Mouse (Mus musculus): ENCODE data around the gene Lamb3. TPM values are rescaled to one million over a fixed set of nuclear protein-coding genes. Genes with fewer than 3 reads are reported as not detected.

The Lamb3 gene
- total RNA-seq (2014; fragmentation: Nextera tagmentation) (6.7 and 8.8 TPM in 2 replicates), total RNA-seq (2017) (2.9 and 3.2 TPM in 2 replicates)

- peak; percentile 49 for ATAC-seq (replicated peaks; ENCODE audit: poor library complexity, severe bottlenecking)
Measured at GRCm38 (mm10) chr1:193207503-193207902, at the start of gene Lamb3. Gene Lamb3 (plus strand): TSS chr1:193207699.

DNA sequence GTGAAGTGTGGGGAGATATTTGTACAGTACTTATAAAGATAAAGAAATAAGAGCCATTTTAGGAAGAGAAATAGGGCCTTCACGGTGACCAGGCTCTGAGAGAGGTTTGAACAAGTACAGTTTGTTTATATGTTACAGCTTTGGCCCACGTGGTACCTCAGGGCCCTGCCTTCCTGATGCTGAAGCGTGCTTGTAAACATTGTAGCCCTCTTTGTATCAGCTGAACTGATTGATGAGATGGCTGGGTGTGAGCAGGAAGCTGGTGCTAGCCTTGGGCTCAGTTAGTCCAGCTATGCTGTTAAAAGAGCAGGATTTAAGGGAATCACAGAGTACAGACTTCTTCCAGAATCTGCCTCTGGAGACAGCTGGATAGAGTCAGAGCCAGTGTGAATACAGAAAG, 48.3 kb upstream of the Lamb3 start:
- ATAC-seq (replicated peaks; ENCODE audit: poor library complexity, severe bottlenecking), result no peak

- peak; percentile 14; the same call in 1 of the 2 replicates for ATAC-seq (replicated peaks; ENCODE audit: poor library complexity, severe bottlenecking)
Measured at GRCm38 (mm10) chr1:193159613-193160012, 47.9 kb upstream of the Lamb3 start.

GRCm38 (mm10) chr1:193160317-193161032, 47.0 kb upstream of the Lamb3 start:
- ATAC-seq (replicated peaks; ENCODE audit: poor library complexity, severe bottlenecking), result peak; percentile 93

- no peak for ATAC-seq (replicated peaks; ENCODE audit: poor library complexity, severe bottlenecking)
Measured at GRCm38 (mm10) chr1:193167746-193168145, 39.8 kb upstream of the Lamb3 start, which contains the start of gene A130010J15Rik. Gene A130010J15Rik (plus strand): TSS chr1:193168046.

GRCm38 (mm10) chr1:193169228-193169627, 38.3 kb upstream of the Lamb3 start:
- ATAC-seq (replicated peaks; ENCODE audit: poor library complexity, severe bottlenecking), result no peak

DNA sequence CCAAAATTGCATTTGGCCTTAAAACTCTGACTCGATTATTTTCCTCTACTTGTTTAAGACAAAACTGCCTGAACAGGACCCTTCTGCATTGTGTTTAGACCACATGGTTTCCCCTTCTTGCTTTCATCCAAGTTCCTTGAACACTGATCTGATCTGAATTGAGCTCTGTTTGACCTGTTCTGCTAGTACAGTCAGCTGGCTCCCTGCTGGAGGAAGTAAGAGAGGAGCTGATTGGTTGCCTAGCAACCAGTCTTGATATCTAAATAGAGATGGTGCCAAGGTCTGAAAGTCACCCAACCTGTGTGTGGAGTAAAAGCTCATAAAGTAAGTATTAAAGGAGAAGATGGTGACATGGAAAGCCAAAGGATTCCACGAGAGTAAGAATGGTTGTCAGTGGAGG, 37.6 kb upstream of the Lamb3 start:
- ATAC-seq (replicated peaks; ENCODE audit: poor library complexity, severe bottlenecking), result peak; percentile 13; the same call in 1 of the 2 replicates

DNA sequence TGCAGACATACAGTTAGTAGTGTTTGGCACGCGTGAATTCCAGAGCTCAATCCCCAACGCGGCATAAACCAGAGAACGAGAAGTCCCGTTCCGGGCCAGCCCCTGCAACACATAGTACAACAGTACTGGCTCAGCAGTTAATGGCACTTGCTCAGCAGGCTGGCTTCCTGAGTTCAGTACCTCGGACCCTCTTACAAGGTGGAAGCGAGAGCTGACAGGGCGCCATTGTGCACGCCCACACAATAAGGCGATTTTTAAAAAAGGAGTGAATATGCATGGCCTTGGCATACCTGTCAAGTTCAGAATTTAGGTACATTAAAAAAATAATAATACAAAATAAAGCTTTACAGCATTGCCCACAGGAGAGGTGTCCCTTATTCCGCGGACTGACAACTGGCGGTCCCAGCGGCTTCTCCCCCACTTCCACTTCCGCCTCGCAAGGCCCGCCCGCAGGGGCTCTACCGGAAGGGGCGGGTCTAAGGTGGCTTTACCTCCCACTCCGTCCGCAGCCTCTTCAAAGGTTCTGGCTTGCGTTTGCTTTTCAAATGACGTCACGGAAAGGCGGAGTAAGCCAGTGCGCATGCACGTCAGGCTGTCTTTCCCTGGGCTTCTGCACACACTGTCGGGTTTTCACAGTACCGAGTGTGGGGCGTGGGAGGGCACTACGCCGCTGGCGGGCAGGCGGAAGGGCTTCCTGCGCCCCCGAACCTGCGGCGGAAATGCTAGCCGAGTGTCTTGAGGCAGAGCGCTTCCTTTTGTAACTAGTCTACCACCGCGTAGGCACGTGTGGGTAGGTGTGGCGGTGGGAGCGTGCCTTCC, 34.3 kb upstream of the Lamb3 start:
- ATAC-seq (replicated peaks; ENCODE audit: poor library complexity, severe bottlenecking), result peak; percentile 87

GRCm38 (mm10) chr1:193173810-193174129, 33.7 kb upstream of the Lamb3 start:
- no peak for ATAC-seq (replicated peaks; ENCODE audit: poor library complexity, severe bottlenecking)

- peak; percentile 8; the same call in 1 of the 2 replicates for ATAC-seq (replicated peaks; ENCODE audit: poor library complexity, severe bottlenecking)
Measured at GRCm38 (mm10) chr1:193174143-193174733, 33.3 kb upstream of the Lamb3 start.

GRCm38 (mm10) chr1:193181104-193181503, 26.4 kb upstream of the Lamb3 start:
- ATAC-seq (replicated peaks; ENCODE audit: poor library complexity, severe bottlenecking), result no peak

DNA sequence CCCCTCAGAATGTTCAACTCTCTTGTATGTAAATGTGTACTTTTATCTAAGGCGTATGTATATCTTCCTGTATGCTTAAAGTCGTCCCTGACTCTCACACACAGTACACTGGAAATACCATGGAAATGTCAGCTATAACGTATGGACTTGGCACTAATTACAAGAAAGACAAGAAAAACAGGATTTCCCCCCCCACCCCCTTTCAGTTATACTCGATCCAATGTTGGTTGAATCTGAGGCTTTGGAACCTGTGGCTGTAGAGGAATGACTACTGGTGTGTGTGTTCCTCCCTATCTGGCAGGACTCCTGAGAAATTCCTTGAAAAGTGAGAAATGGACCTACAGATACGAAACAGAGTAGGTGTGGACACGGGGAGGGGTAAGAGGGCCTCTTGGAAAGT, 19.2 kb upstream of the Lamb3 start:
- ATAC-seq (replicated peaks; ENCODE audit: poor library complexity, severe bottlenecking), result no peak

GRCm38 (mm10) chr1:193189151-193189621, 18.3 kb upstream of the Lamb3 start:
- ATAC-seq (replicated peaks; ENCODE audit: poor library complexity, severe bottlenecking), result no peak

GRCm38 (mm10) chr1:193189771-193190170, 17.7 kb upstream of the Lamb3 start:
- no peak for ATAC-seq (replicated peaks; ENCODE audit: poor library complexity, severe bottlenecking)

GRCm38 (mm10) chr1:193191675-193192283, 15.7 kb upstream of the Lamb3 start:
- ATAC-seq (replicated peaks; ENCODE audit: poor library complexity, severe bottlenecking), result peak; percentile 96

DNA sequence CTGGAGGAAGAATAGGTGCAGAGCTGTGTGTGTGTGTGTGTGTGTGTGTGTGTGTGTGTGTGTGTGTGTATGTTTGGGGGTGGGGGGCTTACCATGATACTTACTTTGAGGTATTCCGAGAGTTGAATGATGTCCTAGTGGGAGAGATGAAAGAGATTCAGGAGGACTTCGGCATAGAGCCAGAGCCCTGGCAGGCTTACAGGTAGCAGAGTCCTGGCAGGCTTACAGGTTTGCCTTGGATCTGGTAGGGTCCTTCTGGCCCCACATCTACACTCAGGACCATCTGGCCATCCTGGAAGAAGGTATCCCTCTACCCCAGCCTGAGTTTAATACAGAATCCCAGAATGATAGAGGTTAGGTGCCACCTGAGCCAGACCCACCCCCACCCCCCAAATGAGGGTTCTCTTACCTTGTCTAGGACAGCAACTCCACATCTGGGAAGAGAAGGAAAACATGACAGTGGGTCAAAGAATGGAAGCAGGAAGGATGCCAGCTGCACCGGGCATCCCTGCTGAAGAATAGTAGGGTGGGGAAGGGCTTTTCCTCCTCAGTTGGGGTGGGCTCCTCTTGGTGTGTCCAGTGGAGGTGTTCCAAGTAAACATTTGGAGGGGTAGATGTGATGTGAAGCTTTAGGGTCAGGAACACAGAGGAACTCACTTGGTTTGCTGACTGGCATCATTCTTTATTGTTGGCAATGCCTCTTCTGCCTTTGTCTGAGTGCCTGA, 12.9 kb upstream of the Lamb3 start:
- ATAC-seq (replicated peaks; ENCODE audit: poor library complexity, severe bottlenecking), result no peak

GRCm38 (mm10) chr1:193195169-193195810, 12.2 kb upstream of the Lamb3 start:
- ATAC-seq (replicated peaks; ENCODE audit: poor library complexity, severe bottlenecking), result no peak

DNA sequence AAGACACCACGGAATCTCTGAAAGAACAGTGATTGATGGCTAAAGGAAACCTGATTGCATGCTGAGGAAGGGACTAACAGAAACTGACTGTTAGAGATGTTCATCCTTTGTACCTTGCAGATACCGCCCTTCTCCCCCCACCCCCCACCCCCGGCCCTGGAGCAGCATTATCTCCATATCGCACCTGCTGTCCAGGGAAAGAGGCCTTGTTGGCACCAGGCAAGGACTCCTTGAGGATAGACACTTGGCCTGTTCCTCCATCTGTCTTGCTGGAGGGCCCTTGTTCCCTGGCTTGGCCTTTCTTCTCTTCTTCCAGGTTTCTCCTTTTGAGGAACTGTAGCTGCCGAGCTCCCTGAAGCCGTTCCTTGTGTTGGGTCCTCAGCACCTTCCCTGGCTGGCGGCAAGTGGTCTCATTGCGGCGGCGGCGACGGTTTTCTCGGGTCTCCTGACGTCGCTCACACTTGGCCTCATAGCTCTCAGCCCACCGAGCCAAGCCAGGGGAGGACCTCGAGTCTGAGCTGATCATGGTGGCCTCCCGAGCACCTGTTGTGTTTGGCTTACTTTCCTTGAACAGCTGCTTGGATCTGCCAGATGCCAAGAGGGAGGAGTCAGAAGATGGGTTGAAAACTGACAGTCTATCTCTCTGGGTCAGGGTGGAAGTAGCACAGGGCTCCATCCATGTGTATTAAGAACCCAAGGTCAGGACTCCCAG, 9.8 kb upstream of the Lamb3 start:
- no peak for ATAC-seq (replicated peaks; ENCODE audit: poor library complexity, severe bottlenecking)

GRCm38 (mm10) chr1:193198312-193198711, 9.2 kb upstream of the Lamb3 start:
- peak; percentile 21 for ATAC-seq (replicated peaks; ENCODE audit: poor library complexity, severe bottlenecking)

All from granulocyte monocyte progenitor cell, adult 5-6 weeks (primary cell).